Mouse (Mus musculus): ENCODE results near the gene Tmem132d. TPM values are rescaled to one million over a fixed set of nuclear protein-coding genes. Genes with fewer than 3 reads are reported as not detected.
"Not testable (repeated sequence)": the region's sequence is repeated elsewhere in the genome, so short reads cannot be mapped to it uniquely, and the experiment has no call there.

Tmem132d gene
- polyA plus RNA-seq, 1 experiment from 2014 or later = not detected

- no peak overlapping the region for H3K27ac ChIP-seq (ENCODE audit: low read depth)
- no peak overlapping the region for H3K4me2 ChIP-seq (ENCODE audit: low read depth, low read length)
- no peaks in the 10 kb centered on the region for H3K36me3 ChIP-seq (replicated peaks; ENCODE audit: insufficient read depth, low read length)
- no peaks in the 10 kb centered on the region for H3K4me1 ChIP-seq (ENCODE audit: insufficient read depth)
- H3K9me3 ChIP-seq (ENCODE audit: low read length) = no peaks in the 10 kb centered on the region; the same call in 1 of the 2 replicates
- no peak overlapping the region for H3K9ac ChIP-seq (replicated peaks)
- DNase-seq (no peak), ATAC-seq (no peak)
- H3K4me3 ChIP-seq (ENCODE audit: low read depth, low read length) = no peak overlapping the region
- WGBS (ENCODE audit: insufficient replicate concordance) = 65% methylated on average over 7 of the region's 7 CpGs
- no peak for TF ChIP-seq CTCF (IDR thresholded peaks at IDR 0.05; ENCODE audit: low read depth)
- TF ChIP-seq EP300 (IDR thresholded peaks at IDR 0.05; ENCODE audit: low read depth) = no peak
- no peaks in the 10 kb centered on the region for H3K27me3 ChIP-seq (ENCODE audit: insufficient read depth, low read length)
Measured at GRCm38 (mm10) chr5:127775749-127776148, 657.1 kb downstream of the Tmem132d start.

- no peak overlapping the region for H3K4me2 ChIP-seq (ENCODE audit: low read depth, low read length)
- H3K27me3 ChIP-seq (ENCODE audit: insufficient read depth, low read length) = no peaks in the 10 kb centered on the region
- no peaks in the 10 kb centered on the region for H3K36me3 ChIP-seq (replicated peaks; ENCODE audit: insufficient read depth, low read length)
- WGBS (ENCODE audit: insufficient replicate concordance) = 70% methylated on average over 4 of the region's 4 CpGs
- H3K9me3 ChIP-seq (ENCODE audit: low read length) = no peaks in the 10 kb centered on the region
- no peak overlapping the region for H3K27ac ChIP-seq (ENCODE audit: low read depth)
- H3K9ac ChIP-seq (replicated peaks) = no peak overlapping the region
- H3K4me3 ChIP-seq (ENCODE audit: low read depth, low read length) = no peak overlapping the region
- H3K4me1 ChIP-seq (ENCODE audit: insufficient read depth) = no peaks in the 10 kb centered on the region
- DNase-seq (no peak), ATAC-seq (no peak)
- TF ChIP-seq EP300 (IDR thresholded peaks at IDR 0.05; ENCODE audit: low read depth) = no peak
Measured at GRCm38 (mm10) chr5:127758576-127758975, 674.3 kb downstream of the Tmem132d start.

DNA sequence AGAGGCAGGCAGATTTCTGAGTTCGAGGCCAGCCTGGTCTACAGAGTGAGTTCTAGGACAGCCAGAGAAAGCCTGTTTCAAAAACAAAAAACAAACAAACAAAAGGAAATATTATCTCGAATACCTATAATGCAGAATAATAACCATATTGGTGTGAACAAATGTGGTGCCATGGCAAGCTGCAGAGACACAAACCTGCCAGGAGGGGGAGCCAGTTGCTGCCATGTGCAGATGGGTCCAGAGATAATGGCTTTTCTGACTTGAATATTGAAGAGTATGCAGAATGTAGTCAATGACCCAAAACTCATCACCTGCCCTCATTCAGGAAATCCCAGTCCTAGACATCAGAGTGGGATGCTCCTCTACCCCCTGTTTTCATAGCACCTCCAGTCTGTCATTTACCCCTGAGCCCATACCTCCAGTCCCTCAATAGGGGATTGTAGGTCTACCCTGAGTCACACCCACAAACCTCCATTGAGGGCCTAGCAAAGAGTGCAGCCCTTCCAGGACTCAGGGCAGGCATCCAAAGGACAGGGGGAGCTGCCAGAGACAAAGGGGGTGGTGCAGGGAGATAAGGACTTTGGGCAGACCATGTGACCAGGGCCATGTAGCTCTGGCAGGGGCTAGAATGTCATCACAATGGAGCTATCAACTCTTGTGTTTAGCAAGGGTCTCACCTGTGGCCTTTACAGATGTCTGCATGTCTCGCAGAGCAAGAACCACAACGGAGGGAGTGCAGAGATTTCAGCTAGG lies 676.0 kb downstream of the Tmem132d start:
- no peak overlapping the region for H3K9ac ChIP-seq (replicated peaks)
- no peaks in the 10 kb centered on the region for H3K9me3 ChIP-seq (ENCODE audit: low read length)
- H3K4me2 ChIP-seq (ENCODE audit: low read depth, low read length) = no peak overlapping the region
- ATAC-seq = no peak
- TF ChIP-seq EP300 (IDR thresholded peaks at IDR 0.05; ENCODE audit: low read depth) (no peak), CTCF (IDR thresholded peaks at IDR 0.05; ENCODE audit: low read depth) (peak; percentile 33)
- H3K4me3 ChIP-seq (ENCODE audit: low read depth, low read length) = no peak overlapping the region
- 70% methylated on average over 4 of the region's 4 CpGs for whole genome bisulfite sequencing (ENCODE audit: insufficient replicate concordance)
- no peak for DNase-seq
- H3K27ac ChIP-seq (ENCODE audit: low read depth) = no peak overlapping the region
- no peaks in the 10 kb centered on the region for H3K27me3 ChIP-seq (ENCODE audit: insufficient read depth, low read length)
- H3K4me1 ChIP-seq (ENCODE audit: insufficient read depth) = no peaks in the 10 kb centered on the region
- no peaks in the 10 kb centered on the region for H3K36me3 ChIP-seq (replicated peaks; ENCODE audit: insufficient read depth, low read length)

DNA sequence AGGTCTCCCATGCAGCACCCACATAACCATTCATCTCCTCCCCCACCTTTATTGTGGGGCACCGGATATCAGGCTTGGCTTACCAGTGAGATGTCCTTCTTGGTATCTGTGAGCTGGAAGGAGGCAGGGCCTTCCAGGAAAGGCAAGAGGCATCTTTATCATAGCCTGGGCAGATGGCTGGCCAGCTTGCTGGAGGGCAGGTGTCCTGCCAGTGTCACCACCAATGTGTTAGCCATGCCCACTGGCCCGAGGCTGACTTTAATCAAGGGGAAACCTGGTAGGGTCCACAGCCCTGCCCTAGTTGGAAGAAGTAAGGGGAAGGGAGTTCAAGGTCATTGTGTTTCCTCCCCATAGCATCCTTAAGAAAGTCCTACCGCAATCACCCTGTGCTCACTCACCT lies 676.9 kb downstream of the Tmem132d start:
- TF ChIP-seq CTCF (IDR thresholded peaks at IDR 0.05; ENCODE audit: low read depth) (no peak), EP300 (IDR thresholded peaks at IDR 0.05; ENCODE audit: low read depth) (no peak)
- Histone ChIP-seq H3K9ac (replicated peaks) (no peak overlapping the region), H3K4me3 (ENCODE audit: low read depth, low read length) (no peak overlapping the region), H3K27me3 (ENCODE audit: insufficient read depth, low read length) (no peaks in the 10 kb centered on the region), H3K4me1 (ENCODE audit: insufficient read depth) (no peaks in the 10 kb centered on the region), H3K36me3 (replicated peaks; ENCODE audit: insufficient read depth, low read length) (no peaks in the 10 kb centered on the region), H3K4me2 (ENCODE audit: low read depth, low read length) (no peak overlapping the region), H3K9me3 (ENCODE audit: low read length) (no peaks in the 10 kb centered on the region), H3K27ac (ENCODE audit: low read depth) (no peak overlapping the region)
- WGBS (ENCODE audit: insufficient replicate concordance) = 73% methylated on average over 3 of the region's 3 CpGs
- ATAC-seq (no peak), DNase-seq (no peak)

DNA sequence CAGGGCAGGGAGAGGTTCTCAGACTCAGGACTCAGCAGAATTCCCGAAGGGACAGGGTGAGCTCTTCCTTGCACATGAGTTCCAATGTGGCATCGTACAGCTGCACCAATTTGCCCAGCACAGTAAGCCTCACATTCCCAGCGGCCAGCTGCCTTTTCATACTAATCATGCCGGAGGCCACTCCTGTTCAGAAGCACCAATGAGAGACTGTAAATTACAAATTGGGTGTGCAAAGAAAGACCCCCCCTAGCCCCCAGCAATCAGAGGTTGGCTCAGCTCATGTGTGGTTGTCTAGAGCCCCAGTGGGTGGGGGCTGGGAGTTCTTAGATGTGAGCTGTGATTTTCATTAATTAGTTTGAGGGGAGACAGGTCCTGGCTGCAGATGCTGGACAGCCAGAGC lies 677.3 kb downstream of the Tmem132d start:
- Histone ChIP-seq H3K4me3 (ENCODE audit: low read depth, low read length) (no peak overlapping the region), H3K4me1 (ENCODE audit: insufficient read depth) (no peaks in the 10 kb centered on the region), H3K27ac (ENCODE audit: low read depth) (no peak overlapping the region), H3K4me2 (ENCODE audit: low read depth, low read length) (no peak overlapping the region), H3K36me3 (replicated peaks; ENCODE audit: insufficient read depth, low read length) (no peaks in the 10 kb centered on the region), H3K9me3 (ENCODE audit: low read length) (no peaks in the 10 kb centered on the region), H3K9ac (replicated peaks) (no peak overlapping the region), H3K27me3 (ENCODE audit: insufficient read depth, low read length) (no peaks in the 10 kb centered on the region)
- ATAC-seq = no peak
- TF ChIP-seq EP300 (IDR thresholded peaks at IDR 0.05; ENCODE audit: low read depth) = no peak
- TF ChIP-seq CTCF (IDR thresholded peaks at IDR 0.05; ENCODE audit: low read depth) = no peak
- 82% methylated on average over 4 of the region's 4 CpGs for WGBS (ENCODE audit: insufficient replicate concordance)
- no peak for DNase-seq

DNA sequence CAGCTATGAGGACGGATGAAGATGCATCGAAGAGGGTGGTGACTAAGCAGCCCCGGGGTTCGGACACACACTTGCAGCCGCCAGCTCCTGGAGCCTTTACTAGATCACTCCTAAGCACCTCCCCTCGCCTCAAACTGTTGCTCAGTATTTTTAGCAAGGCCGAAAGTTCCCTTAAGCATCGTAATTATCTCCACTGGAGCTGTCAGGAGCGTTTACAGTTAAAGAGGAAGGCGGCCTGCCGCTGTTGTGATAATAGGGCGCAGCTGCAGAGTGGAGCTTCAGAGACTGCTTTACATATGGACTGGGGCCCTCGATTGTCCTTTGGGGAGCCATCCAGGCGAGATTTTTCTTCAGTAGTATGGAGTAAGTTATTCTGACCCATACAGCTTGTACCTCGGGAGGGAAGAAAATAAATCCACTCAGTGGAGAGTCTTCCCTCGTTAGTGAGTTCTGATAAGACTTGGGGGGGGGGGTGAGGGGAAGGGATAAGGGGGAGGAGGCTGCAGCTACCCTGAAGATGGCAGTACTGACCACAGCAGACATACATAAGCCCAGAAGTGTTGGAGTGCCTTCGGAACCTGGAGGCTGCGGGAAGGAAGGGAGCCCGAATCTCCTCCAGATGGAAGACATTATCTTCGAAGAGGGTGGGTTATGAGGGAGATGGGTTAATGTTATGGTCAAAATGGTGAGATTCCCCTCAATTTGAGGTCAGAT lies 681.5 kb downstream of the Tmem132d start:
- 38% methylated on average over 20 of the region's 20 CpGs for WGBS (ENCODE audit: insufficient replicate concordance)
- TF ChIP-seq CTCF (IDR thresholded peaks at IDR 0.05; ENCODE audit: low read depth) (no peak), EP300 (IDR thresholded peaks at IDR 0.05; ENCODE audit: low read depth) (no peak)
- ATAC-seq = no peak
- H3K9ac ChIP-seq (replicated peaks) = no peak overlapping the region
- H3K4me1 ChIP-seq (ENCODE audit: insufficient read depth) = no peaks in the 10 kb centered on the region
- no peak overlapping the region for H3K27ac ChIP-seq (ENCODE audit: low read depth)
- DNase-seq = no peak
- H3K27me3 ChIP-seq (ENCODE audit: insufficient read depth, low read length) = no peaks in the 10 kb centered on the region
- no peaks in the 10 kb centered on the region for H3K36me3 ChIP-seq (replicated peaks; ENCODE audit: insufficient read depth, low read length)
- H3K4me2 ChIP-seq (ENCODE audit: low read depth, low read length) = no peak overlapping the region
- H3K4me3 ChIP-seq (ENCODE audit: low read depth, low read length) = no peak overlapping the region
- no peaks in the 10 kb centered on the region for H3K9me3 ChIP-seq (ENCODE audit: low read length)

GRCm38 (mm10) chr5:127749540-127749939 lies 683.3 kb downstream of the Tmem132d start:
- H3K4me3 ChIP-seq (ENCODE audit: low read depth, low read length); ATAC-seq; H3K27me3 ChIP-seq (ENCODE audit: insufficient read depth, low read length); H3K4me2 ChIP-seq (ENCODE audit: low read depth, low read length); DNase-seq; H3K9ac ChIP-seq (replicated peaks); H3K4me1 ChIP-seq (ENCODE audit: insufficient read depth); H3K27ac ChIP-seq (ENCODE audit: low read depth); H3K36me3 ChIP-seq (replicated peaks; ENCODE audit: insufficient read depth, low read length); H3K9me3 ChIP-seq (ENCODE audit: low read length): not testable (repeated sequence)
- WGBS (ENCODE audit: insufficient replicate concordance) = 64% methylated on average over 3 of the region's 3 CpGs
